23 mouse cellular contexts compared by ENCODE assay signal in genomic region chr2:13834989-13835388, GRCm38 (mm10). TPM values are rescaled to one million over a fixed set of nuclear protein-coding genes. Genes with fewer than 3 reads are reported as not detected.
DNase-seq lines count a peak whose midpoint lies in the region; ATAC-seq lines count a peak whose summit lies in the region.
"Had no signal": no experiment of that assay in that cellular context is flagged by ENCODE, and none has a peak within 500 bp of the region (broad histone marks: within the 10 kb centered on the region; RNA-seq: fewer than 3 reads in every experiment).

No protein-coding gene starts in this region.

- H3K27me3 ChIP-seq in kidney, embryonic 16.5 days (ENCODE audit: insufficient read depth, low read length), result no peaks in the 10 kb centered on the region
- H3K27me3 ChIP-seq: embryonic facial prominence, embryonic 13.5 days; embryonic facial prominence, embryonic 15.5 days; forebrain, embryonic 12.5 days had no signal

- ATAC-seq in kidney, embryonic 16.5 days (ENCODE audit: low FRiP score, low TSS enrichment), result peak; percentile 31; the same call in 1 of the 2 replicates
- ATAC-seq in hematopoietic stem cell, adult 5-6 weeks (replicated peaks in 1 of 2; ENCODE audit: insufficient read depth in 1 of 2, low FRiP score in 2 of 2, low TSS enrichment in 1 of 2, low read depth in 1 of 2, poor library complexity in 2 of 2, severe bottlenecking in 2 of 2), result peak; percentile 62 to 82; a peak in 3 of 4 replicates
- ATAC-seq: forebrain, embryonic 14.5 days; forebrain, embryonic 16.5 days had no signal

- no peak overlapping the region for H3K4me3 ChIP-seq in kidney, embryonic 16.5 days (ENCODE audit: low read length)
- H3K4me3 ChIP-seq: embryonic facial prominence, embryonic 13.5 days; embryonic facial prominence, embryonic 15.5 days; erythroblast, embryonic 14.5 days; forebrain, embryonic 10.5 days; forebrain, embryonic 12.5 days had no signal

- no peak overlapping the region for H3K4me2 ChIP-seq in kidney, embryonic 16.5 days (replicated peaks; ENCODE audit: low read depth, low read length)
- H3K4me2 ChIP-seq: embryonic facial prominence, embryonic 13.5 days; embryonic facial prominence, embryonic 15.5 days; forebrain, embryonic 12.5 days had no signal

- no peaks in the 10 kb centered on the region for H3K9me3 ChIP-seq in kidney, embryonic 16.5 days (ENCODE audit: low read length)
- H3K9me3 ChIP-seq: embryonic facial prominence, embryonic 13.5 days; embryonic facial prominence, embryonic 15.5 days; forebrain, embryonic 10.5 days; forebrain, embryonic 12.5 days had no signal

- WGBS in kidney, embryonic 16.5 days, result 32% methylated on average over 1 of the region's 1 CpGs

- H3K27ac ChIP-seq in kidney, embryonic 16.5 days (ENCODE audit: low read length), result no peak overlapping the region
- H3K27ac ChIP-seq: embryonic facial prominence, embryonic 13.5 days; embryonic facial prominence, embryonic 15.5 days; forebrain, embryonic 10.5 days; forebrain, embryonic 12.5 days had no signal

- no peaks in the 10 kb centered on the region for H3K36me3 ChIP-seq in kidney, embryonic 16.5 days (ENCODE audit: insufficient read depth, low read length)
- H3K36me3 ChIP-seq: embryonic facial prominence, embryonic 13.5 days; embryonic facial prominence, embryonic 15.5 days; forebrain, embryonic 10.5 days; forebrain, embryonic 12.5 days had no signal

- DNase-seq in kidney, postnatal 36 days, result no peak
- peak; percentile 6 for DNase-seq in mesoderm, embryonic 11.5 days (ENCODE audit: low read depth, low spot score)
- DNase-seq in testis, postnatal 14 days (ENCODE audit: low spot score), result no peak
- DNase-seq: adrenal gland, adult 2 months; adrenal gland, postnatal 10 days; adrenal gland, postnatal 25 days; cerebellum, adult 11 months; cerebellum, adult 18-20 months; cerebellum, adult 8-10 months; cerebellum, adult 9-11 months; cerebellum, postnatal 14 days; cerebellum, postnatal 36 days; embryo, embryonic 11 days had no signal

- no peaks in the 10 kb centered on the region for H3K4me1 ChIP-seq in kidney, embryonic 16.5 days (ENCODE audit: insufficient read depth, low read length)
- H3K4me1 ChIP-seq: embryonic facial prominence, embryonic 13.5 days; embryonic facial prominence, embryonic 15.5 days; forebrain, embryonic 10.5 days; forebrain, embryonic 12.5 days had no signal

- no peak overlapping the region for H3K9ac ChIP-seq in kidney, embryonic 16.5 days (replicated peaks; ENCODE audit: low read length)
- H3K9ac ChIP-seq: embryonic facial prominence, embryonic 13.5 days; embryonic facial prominence, embryonic 15.5 days; forebrain, embryonic 12.5 days had no signal

RNA-seq across cellular contexts. Expression of gene St8sia6, which starts 41.1 kb away (rescaled TPM):
- polyA plus RNA-seq in kidney, embryonic 16.5 days (2015; fragmentation: Nextera tagmentation; extraction: Ambion mirVana), result 3.8 and 5.6 TPM in 2 replicates
- total RNA-seq in hematopoietic stem cell, adult 5-6 weeks (2017), result 1.1 and 1.9 TPM in 2 replicates
- total RNA-seq: MEL had no signal
- polyA plus RNA-seq: erythroblast, embryonic 14.5 days had no signal
